Mouse (Mus musculus) lung, adult 2 months (tissue): ENCODE results near the gene Myoc.

ENCODE experiments used
- CTCF ChIP-seq: fragments of 200-500 bp; IDR thresholded peaks from 2 replicates; pipeline ENCODE4 v1.5.1; 2011; ENCODE audit warnings: mild to moderate bottlenecking, low read length, control low read depth; ENCODE audit not compliant: insufficient read depth
- POLR2A ChIP-seq: fragments of 200-500 bp; IDR thresholded peaks from 2 replicates; pipeline ENCODE4 v1.6.1; 2011; ENCODE audit warnings: low read depth, mild to moderate bottlenecking, control low read depth, low read length, borderline replicate concordance; ENCODE audit errors: extremely low read depth

GRCm38 (mm10) chr1:162623895-162624294, 15.1 kb upstream of the Myoc start:
- TF ChIP-seq CTCF (no peak), POLR2A (no peak)
